Comparison of ENCODE assay signal across 8 mouse cellular contexts in the genomic region with DNA sequence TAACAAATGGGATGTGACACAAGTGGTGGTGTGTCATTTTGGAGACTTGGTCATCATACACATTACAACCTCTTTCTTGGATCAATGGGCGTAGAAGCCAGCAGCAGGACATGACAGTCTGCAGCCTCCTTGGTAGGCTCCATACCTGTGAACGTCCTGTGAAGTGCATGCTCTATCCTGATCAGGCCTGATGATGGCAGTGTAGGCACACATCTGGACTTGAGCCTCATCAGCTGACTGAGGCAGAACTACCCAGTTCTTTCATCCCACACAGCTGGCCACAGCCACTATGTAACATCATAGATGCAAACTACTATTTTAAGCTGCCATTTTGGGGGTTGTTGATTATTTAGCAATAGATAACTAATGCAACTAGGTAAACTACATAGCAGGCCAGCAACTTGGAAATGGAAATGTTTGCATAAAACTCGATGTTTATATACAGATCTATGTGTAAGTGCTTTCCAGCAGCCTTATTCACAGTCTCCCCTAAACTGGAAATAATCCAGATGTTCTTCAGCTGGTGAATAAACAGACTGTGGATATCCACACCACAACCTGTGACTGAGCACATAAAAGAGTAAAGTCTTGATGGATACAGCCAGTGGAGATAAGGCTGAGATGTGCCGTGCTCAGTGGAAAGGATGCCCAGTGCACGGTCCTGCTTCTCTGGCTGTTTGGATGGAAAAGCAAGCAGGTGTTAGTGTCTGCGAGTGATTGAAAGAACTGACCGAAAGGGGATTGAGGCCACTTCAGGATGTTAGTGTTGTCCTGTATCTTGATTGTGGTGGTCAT. TPM values are rescaled to one million over a fixed set of nuclear protein-coding genes. Genes with fewer than 3 reads are reported as not detected.
DNase-seq lines count a peak whose midpoint lies in the region; ATAC-seq and TF ChIP-seq lines count a peak whose summit lies in the region.

No protein-coding gene starts in this region.

- no peak overlapping the region for H3K27ac ChIP-seq in intestine, embryonic 14.5 days (ENCODE audit: low read depth)
- H3K27ac ChIP-seq in liver, embryonic 14.5 days, result no peak overlapping the region

- no peak overlapping the region for H3K4me2 ChIP-seq in intestine, embryonic 14.5 days (ENCODE audit: low read length)
- no peak overlapping the region for H3K4me2 ChIP-seq in liver, embryonic 14.5 days (ENCODE audit: low read depth)

- WGBS in intestine, embryonic 14.5 days, result 61% methylated on average over 7 of the region's 7 CpGs
- 76% methylated on average over 7 of the region's 7 CpGs for WGBS in liver, embryonic 14.5 days (ENCODE audit: insufficient replicate concordance)

- H3K36me3 ChIP-seq in intestine, embryonic 14.5 days (ENCODE audit: control insufficient read depth, insufficient read depth, low read length), result peaks cover 20% of the 10 kb centered on the region
- no peaks in the 10 kb centered on the region; the same call in none of the 2 replicates for H3K36me3 ChIP-seq in liver, embryonic 14.5 days (replicated peaks; ENCODE audit: control insufficient read depth, insufficient read depth, low read depth)

- H3K27me3 ChIP-seq in intestine, embryonic 14.5 days (replicated peaks; ENCODE audit: control insufficient read depth, insufficient read depth, low read length), result no peaks in the 10 kb centered on the region
- H3K27me3 ChIP-seq in liver, embryonic 14.5 days (ENCODE audit: control insufficient read depth, insufficient read depth, low read length), result no peaks in the 10 kb centered on the region

- TF ChIP-seq EP300 in liver, embryonic 14.5 days (IDR thresholded peaks at IDR 0.05; ENCODE audit: low read depth), result no peak

- TF ChIP-seq CTCF in liver, embryonic 14.5 days (IDR thresholded peaks at IDR 0.05; ENCODE audit: low read depth), result peak; percentile 65

- DNase-seq in adrenal gland, adult 18-20 months (ENCODE audit: low spot score in 2 of 2), result peak; percentile 21 to 24
- DNase-seq in adrenal gland, adult 8-10 months, result no peak
- peak; percentile 49 to 52 for DNase-seq in right cerebral cortex, adult 2 months (ENCODE audit: low spot score in 2 of 2)
- no peak for DNase-seq in right cerebral cortex, postnatal 4 days
- peak; percentile 63 for DNase-seq in intestine, embryonic 14.5 days (ENCODE audit: low spot score)
- DNase-seq in liver, embryonic 14.5 days (ENCODE audit: low read depth in 3 of 3, low spot score in 3 of 3), result no peak
- peak; percentile 58 for DNase-seq in testis, postnatal 10 days (ENCODE audit: low spot score)

- peak; percentile 73 for ATAC-seq in frontal cortex, adult (ENCODE audit: low TSS enrichment)
- ATAC-seq in intestine, embryonic 14.5 days (replicated peaks; ENCODE audit: low FRiP score, low TSS enrichment, low read depth), result peak; percentile 90
- no peak for ATAC-seq in liver, embryonic 14.5 days (ENCODE audit: insufficient read depth)

- H3K9ac ChIP-seq in intestine, embryonic 14.5 days (ENCODE audit: low read length), result no peak overlapping the region
- H3K9ac ChIP-seq in liver, embryonic 14.5 days (replicated peaks), result no peak overlapping the region

- no peaks in the 10 kb centered on the region; the same call in 1 of the 2 replicates for H3K4me1 ChIP-seq in intestine, embryonic 14.5 days (replicated peaks; ENCODE audit: control insufficient read depth, insufficient read depth, low read length)
- H3K4me1 ChIP-seq in liver, embryonic 14.5 days (replicated peaks; ENCODE audit: control insufficient read depth in 2 of 2, insufficient read depth in 2 of 2, low read length in 1 of 2), result no peaks in the 10 kb centered on the region

- no peak overlapping the region for H3K4me3 ChIP-seq in intestine, embryonic 14.5 days (ENCODE audit: low read depth, low read length)
- no peak overlapping the region for H3K4me3 ChIP-seq in liver, embryonic 14.5 days (ENCODE audit: insufficient read depth in 1 of 2, low read depth in 2 of 2, low read length in 2 of 2)

- H3K9me3 ChIP-seq in intestine, embryonic 14.5 days (ENCODE audit: control insufficient read depth, low read length), result no peaks in the 10 kb centered on the region
- no peaks in the 10 kb centered on the region for H3K9me3 ChIP-seq in liver, embryonic 14.5 days (ENCODE audit: control insufficient read depth, low read length)

RNA-seq across cellular contexts. Expression of gene Ttll5, which starts 23.9 kb away (rescaled TPM):
- total RNA-seq in adrenal gland, adult 18-20 months (2021), result 10 to 100 TPM; 19.2 to 20.2 TPM
- 10 to 100 TPM; 22.2 to 36.7 (median 27.8) TPM for total RNA-seq in adrenal gland, adult 8-10 months (2022)
- 13.8 and 17.7 TPM in 2 replicates for polyA plus RNA-seq in intestine, embryonic 14.5 days (2014; fragmentation: Nextera tagmentation; extraction: Ambion mirVana)
- 5.6 and 6.2 TPM in 2 replicates for polyA plus RNA-seq in liver, embryonic 14.5 days (2012; rRNA removed)
- polyA plus RNA-seq in liver, embryonic 14.5 days (2014; fragmentation: Nextera tagmentation; extraction: Ambion mirVana), result 6.4 and 7.1 TPM in 2 replicates

RNA-seq across cellular contexts. Expression of gene Erg28, which starts 24.0 kb away (rescaled TPM):
- total RNA-seq in adrenal gland, adult 18-20 months (2021), result 10 to 100 TPM; 26.9 to 29.4 TPM
- 10 to 100 TPM; 34.9 to 54.8 (median 47.3) TPM for total RNA-seq in adrenal gland, adult 8-10 months (2022)
- 122 and 134 TPM in 2 replicates for polyA plus RNA-seq in intestine, embryonic 14.5 days (2014; fragmentation: Nextera tagmentation; extraction: Ambion mirVana)
- polyA plus RNA-seq in liver, embryonic 14.5 days (2012; rRNA removed), result 49.6 and 58.9 TPM in 2 replicates
- polyA plus RNA-seq in liver, embryonic 14.5 days (2014; fragmentation: Nextera tagmentation; extraction: Ambion mirVana), result 91.9 and 98.4 TPM in 2 replicates

Comparison
In these comparisons a context has a peak if more than half of its experiments do, and no peak if none do; other contexts are left out.
1. DNase-seq: peak in adrenal gland, adult 18-20 months (2 of 2), right cerebral cortex, adult 2 months (2 of 2), intestine, embryonic 14.5 days (single experiment) and testis, postnatal 10 days (single experiment); none in adrenal gland, adult 8-10 months (single experiment), right cerebral cortex, postnatal 4 days (single experiment) and liver, embryonic 14.5 days (0 of 3).